Mouse (Mus musculus) layer of hippocampus, adult 11-12 months (tissue): ENCODE results near the gene Stpg3.

Experiments used
- DNase-seq: peaks from one replicate; pipeline ENCODE4 v3.0.0; 2022; ENCODE audit warnings: low spot score

Gene Stpg3

GRCm38 (mm10) chr2:25236614-25237013 lies 22.2 kb upstream of the Stpg3 start, which contains the start of gene Rnf224:
Rnf224 (minus strand) TSS chr2:25236787.
- DNase-seq: no peak

DNA sequence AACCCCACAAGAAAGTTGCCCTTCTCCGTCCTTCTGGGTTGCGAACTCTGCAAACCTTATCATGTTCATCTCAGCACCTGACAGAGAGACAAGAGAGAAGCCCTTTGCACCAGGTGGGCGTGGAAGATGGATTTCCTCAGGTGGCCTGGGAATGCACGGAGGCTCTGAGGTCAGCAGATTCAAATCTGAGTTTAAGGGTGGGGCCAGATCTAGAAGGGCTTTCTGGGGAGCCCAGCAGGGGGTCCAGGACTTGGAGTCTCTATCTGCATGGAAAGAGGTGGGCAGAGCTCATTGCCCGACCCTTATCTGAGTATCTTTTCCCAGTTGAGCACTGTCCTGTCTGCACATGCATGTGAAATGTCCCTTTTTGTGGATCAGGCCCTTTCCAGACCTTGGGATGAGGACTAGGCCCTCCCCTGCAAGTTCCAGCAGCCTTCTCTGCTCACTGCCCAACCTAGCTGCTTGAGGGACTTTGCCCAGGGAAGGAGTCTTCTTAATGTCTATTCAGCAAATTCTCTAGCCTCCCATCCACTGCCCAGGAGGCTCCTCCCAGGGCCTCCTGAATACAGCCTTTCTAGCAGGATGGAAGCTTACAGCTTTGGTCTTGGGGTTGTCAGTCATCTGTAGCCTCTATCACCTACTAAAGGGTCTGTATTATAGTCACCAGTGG lies 20.2 kb upstream of the Stpg3 start:
- no peak for DNase-seq

DNA sequence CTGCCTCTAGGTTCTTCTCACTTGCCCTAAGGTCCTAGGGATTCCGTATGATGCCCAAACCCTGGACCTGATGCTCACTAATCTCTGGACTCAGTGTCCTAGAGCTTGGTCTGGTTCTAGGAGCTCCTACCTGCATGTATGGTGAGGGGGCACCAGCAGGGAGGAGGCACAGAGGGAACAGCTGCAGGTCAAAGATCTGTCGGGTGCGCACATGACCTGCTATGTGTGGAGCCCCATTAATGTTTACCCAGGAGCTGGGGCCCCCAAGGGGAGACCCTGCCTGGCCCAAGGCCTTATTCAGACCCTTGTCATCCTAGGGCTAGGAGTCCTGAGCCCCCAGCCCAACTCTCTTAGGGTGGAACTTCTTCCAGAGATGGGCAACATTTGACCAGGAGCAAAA lies 19.6 kb upstream of the Stpg3 start, which contains the start of gene Slc34a3:
Slc34a3 (minus strand) TSS at position 315 of the 400 bp plus-strand sequence.
- no peak for DNase-seq

DNA sequence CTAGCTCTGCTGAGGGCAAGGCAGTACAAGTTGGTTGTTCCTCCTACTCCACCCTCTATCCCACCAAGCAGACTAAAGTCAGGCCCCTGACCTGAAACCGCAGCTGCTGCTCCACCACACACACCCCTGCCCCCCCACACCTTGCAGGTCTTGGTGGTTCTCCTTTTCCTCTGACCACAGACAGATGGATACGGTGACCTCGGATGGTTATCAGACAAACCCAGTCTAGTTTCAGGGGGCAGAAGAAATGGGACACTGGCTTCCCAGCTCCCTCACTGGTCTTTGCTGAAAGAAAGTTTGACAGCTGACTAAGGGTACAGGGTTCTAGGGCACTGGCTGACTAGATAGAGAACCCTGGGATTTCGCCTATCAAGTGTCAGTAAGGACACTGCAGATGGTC lies 19.0 kb upstream of the Stpg3 start:
- no peak for DNase-seq

GRCm38 (mm10) chr2:25231038-25231437 lies 16.6 kb upstream of the Stpg3 start:
- no peak for DNase-seq

DNA sequence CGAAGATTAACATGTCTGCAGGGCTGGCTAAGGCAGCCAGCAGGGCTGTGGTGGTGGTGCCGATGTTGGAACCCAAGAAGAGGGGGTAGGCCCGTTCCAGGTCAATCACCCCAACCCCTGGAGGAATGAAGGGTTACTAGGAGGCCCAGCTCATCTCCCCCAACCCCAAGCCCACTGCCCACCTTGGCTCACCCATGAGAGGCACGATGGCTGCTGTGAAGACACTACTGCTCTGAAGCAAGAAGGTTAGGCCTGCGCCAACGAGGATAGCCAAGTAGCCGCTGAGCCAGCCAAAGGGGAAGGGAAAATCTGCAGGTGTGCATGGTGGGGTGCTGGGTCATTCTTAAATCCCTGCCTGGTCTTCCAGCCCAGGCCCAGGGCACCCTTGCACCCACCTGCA lies 16.1 kb upstream of the Stpg3 start:
- DNase-seq: no peak

- no peak for DNase-seq
These were observed 15.1 kb upstream of the Stpg3 start for GRCm38 (mm10) chr2:25229582-25229981.

- DNase-seq: no peak
These were observed 14.6 kb upstream of the Stpg3 start for GRCm38 (mm10) chr2:25228995-25229530.

DNA sequence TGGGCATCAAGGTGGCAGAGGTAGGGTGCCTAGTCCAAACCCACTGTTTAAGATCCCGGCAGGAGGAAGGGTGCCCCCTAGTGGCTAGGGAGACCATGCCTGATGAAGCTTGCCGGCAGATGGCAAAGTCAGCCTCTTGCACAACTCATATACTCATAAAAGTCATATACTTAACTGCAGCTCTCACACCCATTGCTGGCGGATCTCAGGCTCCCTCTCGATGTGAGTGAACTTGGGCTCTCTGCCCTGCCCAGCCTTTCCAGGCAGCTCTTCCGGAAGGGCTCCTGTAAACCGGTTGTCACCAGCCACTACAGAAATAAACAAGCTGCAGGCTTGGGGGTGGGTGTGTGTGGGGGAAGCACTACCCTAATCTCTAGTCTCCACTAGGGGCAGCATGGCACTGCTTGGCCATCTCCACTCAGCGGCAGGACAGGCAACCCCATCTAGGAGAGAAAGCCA lies 14.0 kb upstream of the Stpg3 start:
- DNase-seq: peak; percentile 91

GRCm38 (mm10) chr2:25227406-25227805 lies 13.0 kb upstream of the Stpg3 start:
- no peak for DNase-seq

DNA sequence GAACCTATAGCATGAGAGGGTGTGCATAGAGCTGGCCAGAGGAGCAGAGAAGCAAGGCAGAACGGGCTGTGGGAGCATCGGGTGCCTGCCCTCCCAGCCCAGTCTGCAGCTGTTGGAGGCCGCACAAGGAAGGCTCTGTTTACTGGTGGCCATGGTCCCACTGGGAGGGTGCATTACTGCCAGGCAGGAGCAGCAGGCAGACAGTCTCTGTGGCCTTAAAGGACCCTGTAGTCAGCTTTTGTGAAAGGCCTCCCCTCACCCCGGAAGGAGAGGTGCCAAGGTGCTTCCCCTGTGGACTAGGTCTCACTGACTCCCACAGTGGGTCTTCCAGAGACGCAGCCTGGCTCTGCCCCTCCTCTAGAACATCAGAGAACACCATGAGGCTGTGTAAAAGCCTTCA lies 12.4 kb upstream of the Stpg3 start:
- DNase-seq: peak; percentile 71

GRCm38 (mm10) chr2:25225811-25226379 lies 11.5 kb upstream of the Stpg3 start:
- no peak for DNase-seq

GRCm38 (mm10) chr2:25224766-25225752 lies 10.6 kb upstream of the Stpg3 start:
- DNase-seq: peak; percentile 99

DNA sequence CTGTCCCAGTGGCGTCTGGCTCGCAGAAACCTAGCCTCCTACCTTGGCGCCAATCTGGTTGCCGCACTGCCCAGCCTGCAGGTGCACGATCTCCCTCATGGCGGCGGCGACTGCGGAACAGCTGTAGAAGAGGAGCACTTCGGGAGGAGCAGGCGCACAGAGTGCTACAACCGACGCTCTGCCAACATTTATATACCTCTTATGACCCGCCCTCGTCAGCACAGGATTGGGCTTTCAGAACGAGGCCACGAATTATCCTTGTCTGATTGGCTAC lies 10.0 kb upstream of the Stpg3 start, which contains the start of gene Tubb4b:
Tubb4b (minus strand) TSS at position 211 of the 274 bp plus-strand sequence.
- DNase-seq: no peak

DNA sequence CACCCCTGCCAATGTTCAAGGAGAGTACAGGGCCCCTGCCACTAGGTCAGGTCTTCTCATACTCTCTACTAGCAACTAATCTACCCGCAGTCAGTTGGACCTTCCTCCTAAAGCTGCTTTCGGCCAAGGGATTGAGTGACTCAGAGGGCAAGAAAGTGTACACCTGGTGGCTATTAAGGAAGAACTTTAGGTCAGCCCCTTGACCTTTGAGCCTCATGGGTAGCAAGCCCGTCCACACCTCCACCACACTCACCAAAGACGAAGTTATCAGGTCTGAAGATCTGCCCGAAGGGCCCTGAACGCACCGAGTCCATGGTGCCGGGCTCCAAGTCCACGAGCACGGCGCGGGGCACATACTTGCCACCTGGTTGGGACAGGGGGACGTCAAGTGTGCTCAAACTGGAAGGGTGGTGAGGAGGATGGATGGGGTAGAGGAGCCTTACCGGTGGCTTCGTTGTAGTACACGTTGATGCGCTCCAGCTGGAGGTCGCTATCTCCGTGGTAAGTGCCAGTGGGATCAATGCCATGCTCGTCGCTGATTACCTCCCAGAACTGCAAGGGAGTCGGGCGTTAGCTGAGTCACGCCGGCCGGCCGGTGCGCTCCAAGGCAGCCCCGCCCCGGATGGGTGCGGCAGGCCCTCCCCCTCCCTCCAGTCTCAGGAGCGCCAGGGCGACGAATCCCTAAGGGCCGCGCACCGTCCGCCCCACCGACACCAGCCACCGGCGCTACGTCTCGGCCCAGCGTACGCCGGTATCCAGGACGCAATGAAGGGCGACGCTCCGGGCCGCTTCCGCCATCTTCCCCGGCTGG lies 9.4 kb upstream of the Stpg3 start:
- peak; percentile 76 for DNase-seq

DNA sequence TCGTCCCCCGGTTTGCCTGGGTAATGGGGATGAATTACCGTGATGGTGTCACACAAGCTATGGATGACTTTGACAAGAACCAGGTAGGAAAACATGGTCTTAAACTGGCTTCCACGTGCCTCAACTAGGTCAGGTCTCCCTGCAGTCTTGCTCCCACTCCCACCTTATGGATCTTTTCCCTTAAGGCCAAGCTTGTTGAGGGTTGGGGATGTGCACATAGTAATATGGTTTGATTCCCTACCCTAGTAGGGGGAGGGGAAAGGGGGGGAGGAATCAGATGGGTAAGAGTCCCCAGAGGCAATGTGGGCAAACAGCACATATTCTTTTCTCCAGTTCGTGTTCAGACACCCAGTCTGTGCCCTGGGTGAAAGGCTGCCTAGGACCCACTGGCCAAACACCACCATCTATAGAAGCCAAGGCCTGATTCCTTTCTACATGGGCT lies 6.9 kb upstream of the Stpg3 start:
- DNase-seq: no peak

GRCm38 (mm10) chr2:25218445-25218844 lies 4.0 kb upstream of the Stpg3 start, which contains the start of gene Fam166a:
Fam166a (plus strand) TSS chr2:25218745.
- no peak for DNase-seq

GRCm38 (mm10) chr2:25217666-25218065 lies 3.2 kb upstream of the Stpg3 start:
- no peak for DNase-seq

DNA sequence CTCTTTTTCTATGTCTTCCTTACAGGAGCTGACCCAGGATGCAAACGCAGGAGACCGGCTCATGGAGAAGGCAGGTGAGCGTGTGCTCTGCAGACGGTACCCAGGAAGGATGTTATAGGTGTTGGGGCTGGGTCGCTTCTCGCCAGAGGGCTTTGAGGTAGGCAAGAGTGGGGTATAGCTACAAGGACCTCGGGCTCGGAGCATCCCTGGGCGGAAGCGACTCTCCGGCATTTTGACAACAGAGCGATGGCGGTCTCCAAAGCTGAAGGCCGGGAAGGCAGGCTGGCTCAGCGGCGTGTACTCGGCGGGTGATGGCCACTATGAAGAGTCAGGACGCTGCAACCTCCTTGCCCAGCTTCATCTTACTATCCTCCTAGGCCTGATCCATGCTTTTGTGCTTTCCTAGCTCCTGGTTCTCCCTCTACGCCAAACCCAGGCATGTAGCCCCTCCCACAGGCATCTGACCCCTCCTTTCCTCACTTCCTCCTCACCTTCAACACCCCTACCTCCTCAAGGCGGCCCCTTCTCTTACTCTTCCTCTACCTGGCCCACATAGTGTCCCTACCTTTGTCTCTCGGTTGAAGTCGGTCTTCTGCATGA lies 1.1 kb downstream of the Stpg3 start:
- no peak for DNase-seq

DNA sequence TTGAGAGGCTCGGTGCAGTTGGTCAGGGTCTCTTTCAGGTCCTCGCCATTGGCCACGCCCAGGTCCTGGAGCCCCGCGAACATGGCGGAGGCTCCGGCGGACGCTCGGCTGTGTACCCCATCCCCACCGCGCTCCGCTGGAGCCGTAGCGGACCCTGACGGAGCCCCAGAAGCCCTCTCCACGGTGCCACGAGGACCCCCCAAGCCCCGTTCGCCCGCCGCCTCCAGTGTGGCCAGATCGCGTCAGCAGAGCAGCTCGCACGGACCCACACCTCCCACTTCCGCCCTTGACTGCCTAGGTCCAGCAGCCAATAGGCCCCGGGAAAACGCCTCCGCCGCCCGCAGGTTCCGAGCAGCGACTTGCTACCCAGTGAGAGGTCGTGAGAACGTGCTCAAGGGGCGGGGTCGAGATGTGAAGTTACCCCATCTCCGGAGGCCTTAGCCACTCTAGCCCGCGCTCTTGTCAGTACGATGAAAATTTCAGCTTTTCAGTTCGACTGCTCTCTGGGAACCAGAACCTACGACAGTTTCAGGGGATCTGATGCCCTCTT lies 3.2 kb downstream of the Stpg3 start, which contains the start of gene Nelfb:
Nelfb (minus strand) TSS at position 369 of the 550 bp plus-strand sequence.
- DNase-seq: peak; percentile 86

DNA sequence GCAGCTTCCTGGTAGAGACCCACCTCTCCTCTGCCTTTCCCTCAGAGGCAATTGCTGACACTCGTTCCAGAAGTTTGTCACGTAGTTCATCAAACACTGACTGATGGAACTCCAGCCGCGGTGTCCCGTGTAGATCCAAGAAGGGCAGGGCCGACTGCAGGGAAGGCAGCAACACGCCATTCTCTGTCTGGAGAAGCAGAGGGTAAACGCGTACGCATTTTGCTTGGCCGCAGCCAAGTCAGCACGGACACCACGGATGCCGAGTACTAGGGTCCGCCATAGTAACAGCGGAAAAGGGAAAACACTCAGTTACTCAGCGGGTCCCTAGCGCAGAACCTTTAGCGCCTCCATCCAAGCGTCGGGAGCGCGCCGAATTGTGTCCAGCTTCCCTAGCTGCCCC lies 3.8 kb downstream of the Stpg3 start:
- no peak for DNase-seq
